Mouse (Mus musculus) ES-E14 (cell line): ENCODE measurements around the gene Zmpste24. TPM values are rescaled to one million over a fixed set of nuclear protein-coding genes. Genes with fewer than 3 reads are reported as not detected.
A peak's percentile ranks its signal among the peaks of the same experiment; 100 is the strongest.

ENCODE experiments used
- DNase-seq: peaks from one replicate; pipeline ENCODE4 v3.0.0-alpha.2; 2013; ENCODE audit warnings: low read depth, low spot score
- H3K27ac ChIP-seq: 2 replicates; pipeline ENCODE4 v1.5.1; 2012; ENCODE audit warnings: low read depth, mild to moderate bottlenecking, low read length, moderate library complexity, mixed read lengths; ENCODE audit not compliant: poor library complexity, insufficient read depth, severe bottlenecking
- H3K36me3 ChIP-seq: 2 replicates; pipeline ENCODE4 v1.6.1; 2012; ENCODE audit warnings: mild to moderate bottlenecking, low read length, moderate library complexity, mixed read lengths; ENCODE audit not compliant: control insufficient read depth, poor library complexity, insufficient read depth, severe bottlenecking
- H3K4me1 ChIP-seq, 2 experiments: fragments of 150-350 bp in 1 of 2; sonication (generic) in 1 of 2; 2 replicates each; pipeline ENCODE4 v1.6.1; 2012; ENCODE audit warnings: low read length in 2 of 2, mild to moderate bottlenecking in 1 of 2, mixed read lengths in 1 of 2; ENCODE audit not compliant: control insufficient read depth in 2 of 2, insufficient read depth in 2 of 2, poor library complexity in 1 of 2
- H3K4me3 ChIP-seq, 2 experiments: fragments of 150-350 bp in 1 of 2; sonication (generic) in 1 of 2; 2 replicates each; pipeline ENCODE4 v1.5.1; 2012; ENCODE audit warnings: low read length in 2 of 2, low read depth in 1 of 2, mild to moderate bottlenecking in 1 of 2, mixed read lengths in 1 of 2; ENCODE audit not compliant: insufficient read depth in 1 of 2, poor library complexity in 1 of 2, severe bottlenecking in 1 of 2
- H3K9ac ChIP-seq: 2 replicates; pipeline ENCODE4 v1.6.1; 2012; ENCODE audit warnings: low read depth, mild to moderate bottlenecking, low read length, mixed read lengths; ENCODE audit not compliant: poor library complexity, insufficient read depth, severe bottlenecking
- H3K9me3 ChIP-seq: fragments of 150-350 bp; sonication (generic); 2 replicates; pipeline ENCODE4 v1.6.1; 2012; ENCODE audit warnings: low read depth, mild to moderate bottlenecking, low read length; ENCODE audit not compliant: control insufficient read depth, insufficient read depth
- CHD2 ChIP-seq: IDR thresholded peaks from 2 replicates; pipeline ENCODE4 v1.6.1; 2014; ENCODE audit warnings: mild to moderate bottlenecking, low read depth, low read length, inconsistent platforms
- HCFC1 ChIP-seq: IDR thresholded peaks from 2 replicates; pipeline ENCODE4 v1.6.1; 2012; ENCODE audit warnings: low read length, inconsistent platforms, borderline replicate concordance; ENCODE audit not compliant: insufficient read depth
- MAFK ChIP-seq: IDR thresholded peaks from 2 replicates; pipeline ENCODE4 v1.6.1; 2014; ENCODE audit warnings: mild to moderate bottlenecking, low read depth, low read length, inconsistent platforms; ENCODE audit not compliant: insufficient read depth
- ZC3H11A ChIP-seq: IDR thresholded peaks from 2 replicates; pipeline ENCODE4 v1.6.1; 2012; ENCODE audit warnings: low read depth, mild to moderate bottlenecking, inconsistent platforms, low read length, borderline replicate concordance
- ZNF384 ChIP-seq: IDR thresholded peaks from 2 replicates; pipeline ENCODE4 v1.6.1; 2012; ENCODE audit warnings: low read depth, low read length, inconsistent platforms
- in situ Hi-C, 2 experiments: fragments of 600-800 bp; cut with MboI; formaldehyde crosslinking; loops; one replicate each; pipeline ENCODE4 v1.15.1; 2025; ENCODE audit warnings: low sequenced_read_pairs in 2 of 2, inconsistent platforms in 1 of 2; ENCODE audit not compliant: unreplicated experiment in 2 of 2
- total RNA-seq: library from RNA; depleted of rRNA; stranded (reverse); fragments of 300-350 nt; gene quantifications from 2 replicates; pipeline ENCODE4 v1.2.3, GENCODE M21; 2012

The Zmpste24 gene
- total RNA-seq, 1 experiment, result 45.3 TPM

DNA sequence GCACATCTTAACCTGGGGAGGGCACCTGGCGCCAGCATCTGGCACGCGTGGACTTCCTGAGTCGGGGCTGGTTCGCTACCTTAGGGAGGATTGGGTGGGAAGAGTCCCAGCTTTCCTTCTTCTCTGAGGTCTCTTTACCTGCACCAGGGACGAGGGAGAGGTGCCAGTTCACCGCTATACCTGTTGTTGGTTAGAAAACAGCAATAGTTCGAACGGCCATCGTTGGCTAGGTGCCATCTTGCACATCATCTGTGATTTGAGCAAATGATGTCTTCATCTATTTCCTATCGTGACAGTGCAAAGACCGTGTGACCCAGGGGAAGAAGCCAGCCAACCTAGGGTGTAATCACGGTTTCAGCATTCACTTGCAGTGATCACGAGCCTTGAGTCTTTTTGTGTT, 57.7 kb downstream of the Zmpste24 start:
- peaks cover 0 to 26% of the 10 kb centered on the region in 2 experiments for H3K4me1 ChIP-seq
- no peak overlapping the region for H3K9ac ChIP-seq
- H3K27ac ChIP-seq, result no peak overlapping the region
- TF ChIP-seq ZNF384 (no peak), ZC3H11A (no peak), CHD2 (no peak), MAFK (no peak), HCFC1 (no peak)
- H3K4me3 ChIP-seq, result peak overlapping the region; percentile 59 to 63; a peak in 3 of 4 replicates
- DNase-seq, result no peak
- H3K9me3 ChIP-seq, result no peaks in the 10 kb centered on the region
- no peaks in the 10 kb centered on the region for H3K36me3 ChIP-seq
- in situ Hi-C loops, result no loop called here

DNA sequence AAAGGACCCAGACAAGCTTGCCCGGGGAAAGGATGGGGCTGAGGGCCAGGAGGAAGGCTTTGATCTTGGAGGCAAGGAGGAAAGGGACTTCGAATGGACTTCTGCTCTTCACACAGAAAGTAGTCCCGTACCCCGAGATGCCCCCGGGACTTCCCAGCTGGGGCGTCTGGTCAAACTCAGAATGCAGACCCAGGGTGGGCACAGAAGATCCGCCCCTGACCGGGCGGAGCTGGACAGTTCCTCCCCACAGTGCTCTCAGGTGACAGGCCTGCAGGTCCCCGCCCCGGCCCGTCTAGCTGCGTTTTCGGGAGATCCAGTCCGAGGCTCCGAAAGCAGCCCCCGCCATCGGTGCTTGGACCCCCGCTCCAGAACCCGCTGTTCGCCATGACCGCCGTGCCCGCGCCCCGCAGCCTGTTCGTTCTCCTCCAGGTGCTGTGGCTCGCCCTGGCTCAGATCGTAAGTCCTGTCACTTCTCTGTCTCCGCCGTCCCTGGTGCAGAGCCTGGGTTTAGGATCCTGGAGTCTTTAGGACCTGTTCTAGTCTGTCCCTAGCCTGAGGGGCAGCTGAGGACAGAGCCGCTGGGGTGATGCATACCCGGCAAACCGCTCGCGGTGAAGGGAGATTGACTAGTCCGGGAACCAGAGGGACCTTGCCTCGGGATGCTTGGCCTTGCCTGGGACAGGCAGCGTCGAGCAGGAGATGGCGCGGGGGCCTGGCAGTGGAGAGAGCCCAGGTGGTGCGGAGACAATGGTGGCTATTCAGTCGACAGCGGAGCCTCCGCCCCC, 58.5 kb downstream of the Zmpste24 start, which contains the start of gene Col9a2:
TSS of gene Col9a2 (plus strand) at position 55 of the 785 bp plus-strand sequence.
- Histone ChIP-seq H3K4me1 (peaks cover 0 to 26% of the 10 kb centered on the region in 2 experiments), H3K9me3 (no peaks in the 10 kb centered on the region), H3K4me3 (peak within 1 kb of the TSS; percentile 59 to 63), H3K36me3 (no peaks in the 10 kb centered on the region), H3K27ac (no peak within 1 kb of the TSS), H3K9ac (peak within 1 kb of the TSS; percentile 8)
- no peak for DNase-seq
- in situ Hi-C loops, result no loop called here
- TF ChIP-seq ZNF384 (no peak), ZC3H11A (no peak), HCFC1 (no peak), MAFK (no peak), CHD2 (no peak)

DNA sequence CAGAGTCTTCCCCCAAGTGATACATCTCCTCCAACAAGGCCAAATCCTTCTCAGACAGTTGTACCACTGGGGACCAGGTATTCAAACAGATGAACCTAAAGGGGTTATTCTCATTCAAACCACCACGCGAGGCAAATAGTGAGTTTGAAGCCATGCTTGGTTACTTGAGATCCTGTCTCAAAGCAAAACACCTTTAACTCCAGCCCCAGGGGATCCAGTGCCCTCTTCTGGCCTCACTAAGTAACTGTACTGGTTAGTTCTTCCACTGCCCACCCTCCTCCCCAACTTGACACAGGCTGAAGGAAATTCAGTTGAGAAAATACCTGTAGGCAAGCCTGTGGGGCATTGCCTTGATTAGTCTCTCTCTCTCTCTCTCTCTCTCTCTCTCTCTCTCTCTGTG, 65.0 kb downstream of the Zmpste24 start:
- H3K9me3 ChIP-seq, result no peaks in the 10 kb centered on the region
- H3K9ac ChIP-seq, result no peak overlapping the region
- no peaks in the 10 kb centered on the region for H3K36me3 ChIP-seq
- no peak overlapping the region for H3K27ac ChIP-seq
- no peak overlapping the region for H3K4me3 ChIP-seq
- peaks cover 2 to 3% of the 10 kb centered on the region in 2 experiments; a peak in 2 of 4 replicates for H3K4me1 ChIP-seq
- TF ChIP-seq MAFK (no peak), ZNF384 (no peak), ZC3H11A (no peak), CHD2 (no peak), HCFC1 (no peak)
- in situ Hi-C loops, result no loop called here
- DNase-seq, result no peak

DNA sequence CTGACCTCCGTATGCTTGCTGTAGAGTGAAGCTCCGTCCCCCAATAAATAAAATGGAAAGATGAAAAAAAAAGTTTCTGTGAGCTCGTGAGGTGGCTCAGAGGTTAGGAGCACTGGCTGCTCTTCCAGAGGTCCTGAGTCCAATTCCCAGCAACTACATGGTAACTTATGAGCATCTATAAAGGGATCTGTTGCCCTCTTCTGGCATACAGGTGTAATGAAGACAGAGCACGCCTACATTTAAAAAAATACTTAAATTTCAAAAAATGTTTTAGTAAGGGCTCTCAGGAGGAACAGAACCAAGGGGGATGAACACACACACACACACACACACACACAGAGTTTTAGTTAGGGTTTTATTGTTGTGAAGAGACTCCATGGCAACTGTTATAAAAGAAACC, 66.6 kb downstream of the Zmpste24 start:
- no peak overlapping the region for H3K9ac ChIP-seq
- no peak for TF ChIP-seq MAFK
- no peak for TF ChIP-seq ZC3H11A
- TF ChIP-seq ZNF384, result no peak
- TF ChIP-seq CHD2, result no peak
- TF ChIP-seq HCFC1, result no peak
- no peak overlapping the region for H3K4me3 ChIP-seq
- H3K27ac ChIP-seq, result no peak overlapping the region
- DNase-seq, result no peak
- peaks cover 2 to 6% of the 10 kb centered on the region in 2 experiments; a peak in 2 of 4 replicates for H3K4me1 ChIP-seq
- in situ Hi-C loops, result no loop called here
- no peaks in the 10 kb centered on the region for H3K9me3 ChIP-seq
- no peaks in the 10 kb centered on the region for H3K36me3 ChIP-seq

DNA sequence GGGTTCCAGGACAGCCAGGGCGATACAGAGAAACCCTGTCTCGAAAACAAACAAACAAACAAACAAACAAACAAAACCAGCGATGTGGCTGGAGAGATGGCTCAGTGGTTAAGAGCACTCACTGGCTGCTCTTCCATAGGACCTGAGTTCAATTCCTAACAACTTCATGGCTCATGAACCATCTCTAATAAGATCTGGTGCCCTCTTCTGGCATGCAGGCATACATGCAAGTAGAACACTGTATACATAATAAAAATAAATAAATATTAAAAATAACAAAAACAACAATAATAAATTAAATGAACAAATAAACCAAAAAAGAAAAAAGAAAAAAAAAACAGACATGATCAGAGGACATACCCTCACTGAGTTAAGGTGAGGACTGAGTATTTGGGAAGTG, 68.4 kb downstream of the Zmpste24 start:
- no peak overlapping the region for H3K4me3 ChIP-seq
- no peaks in the 10 kb centered on the region for H3K9me3 ChIP-seq
- no peak overlapping the region for H3K27ac ChIP-seq
- TF ChIP-seq CHD2, result no peak
- no peak for TF ChIP-seq ZC3H11A
- no peak for TF ChIP-seq HCFC1
- no peak for TF ChIP-seq ZNF384
- TF ChIP-seq MAFK, result no peak
- in situ Hi-C loops, result no loop called here
- H3K9ac ChIP-seq, result no peak overlapping the region
- H3K36me3 ChIP-seq, result no peaks in the 10 kb centered on the region
- peaks cover 2 to 6% of the 10 kb centered on the region in 2 experiments; a peak in 2 of 4 replicates for H3K4me1 ChIP-seq
- DNase-seq, result no peak
